Mouse (Mus musculus) kidney, adult 2 months (tissue): ENCODE measurements around the gene Col8a2.

Experiments used
- CTCF ChIP-seq: fragments of 200-500 bp; conservative IDR thresholded peaks from 2 replicates; pipeline ENCODE4 v1.5.1; 2011; ENCODE audit warnings: low read depth, mild to moderate bottlenecking, control low read depth, low read length, moderate library complexity, mixed read lengths; ENCODE audit not compliant: insufficient read depth, insufficient read length
- POLR2A ChIP-seq: fragments of 200-500 bp; IDR thresholded peaks from one replicate; pipeline ENCODE4 v1.6.1; 2011; ENCODE audit warnings: low read depth, low read length, control low read depth

DNA sequence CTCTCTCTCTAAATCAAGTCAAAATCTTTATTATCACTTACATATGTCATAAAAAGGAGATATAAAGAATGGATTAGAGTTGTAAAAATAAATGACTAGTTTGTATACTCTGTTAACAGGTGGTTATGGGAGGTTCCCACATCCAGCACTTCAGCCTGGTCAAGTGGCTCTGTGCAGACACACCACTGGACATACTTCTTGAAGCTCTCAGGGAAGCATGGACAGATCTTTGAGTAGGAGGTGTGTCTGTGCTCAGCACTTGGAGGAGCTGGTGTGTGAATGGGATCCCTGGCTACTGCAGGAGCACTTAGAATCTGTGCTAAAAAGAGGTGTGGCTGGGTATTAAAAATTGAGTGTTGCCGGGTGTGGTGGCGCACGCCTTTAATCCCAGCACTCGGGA is 43.7 kb downstream of the Col8a2 start:
- TF ChIP-seq CTCF (no peak), POLR2A (no peak)
